Mouse (Mus musculus): ENCODE measurements at regions not wholly inside any gene's neighbourhood (a gene's known extent, or its start where the extent isn't known, plus 50 kb on each side); places are given as distances from the start of the nearest gene placed in this dataset.

DNA sequence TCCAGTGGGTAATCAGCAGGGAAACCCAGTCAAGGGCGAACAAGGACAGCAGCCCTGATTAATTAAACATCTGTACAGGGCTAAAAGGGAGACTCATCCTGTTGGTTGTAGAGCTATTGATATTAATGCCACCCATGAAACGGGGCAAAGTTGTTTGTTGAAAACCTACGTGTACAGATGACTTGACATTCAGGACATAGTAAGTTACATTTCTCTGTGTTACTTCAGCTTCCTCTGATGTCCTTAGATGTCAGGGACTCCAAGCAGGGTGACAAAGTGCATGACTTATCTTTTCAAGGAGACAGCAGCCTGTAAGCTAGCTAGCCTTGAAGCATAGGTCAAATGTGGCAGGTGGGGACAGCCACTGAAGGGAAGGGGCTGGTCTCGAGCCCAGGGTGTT is 390.5 kb downstream of the Ccdc171 start:
- Histone ChIP-seq H3K27me3 (replicated peaks) (no peaks in the 10 kb centered on the region), H3K36me3 (no peaks in the 10 kb centered on the region), H3K4me3 (no peak overlapping the region), H3K9me3 (no peaks in the 10 kb centered on the region), H3K27ac (replicated peaks) (no peak overlapping the region), H3K4me2 (no peak overlapping the region), H3K4me1 (no peaks in the 10 kb centered on the region), H3K9ac (no peak overlapping the region)
- WGBS: 53% methylated on average over 4 of the region's 4 CpGs
- no peak for ATAC-seq (ENCODE audit: extremely low read depth, insufficient number of reproducible peaks, low FRiP score, low TSS enrichment)

- no peak for ATAC-seq (ENCODE audit: extremely low read depth, insufficient number of reproducible peaks, low FRiP score, low TSS enrichment)
- Histone ChIP-seq H3K36me3 (no peaks in the 10 kb centered on the region), H3K27me3 (replicated peaks) (no peaks in the 10 kb centered on the region), H3K27ac (replicated peaks) (no peak overlapping the region), H3K9me3 (no peaks in the 10 kb centered on the region), H3K4me3 (no peak overlapping the region), H3K4me2 (no peak overlapping the region), H3K9ac (no peak overlapping the region), H3K4me1 (no peaks in the 10 kb centered on the region)
- WGBS: 54% methylated on average over 4 of the region's 4 CpGs
Observed at GRCm38 (mm10) chr4:83917009-83917408, 391.7 kb downstream of the Ccdc171 start.

DNA sequence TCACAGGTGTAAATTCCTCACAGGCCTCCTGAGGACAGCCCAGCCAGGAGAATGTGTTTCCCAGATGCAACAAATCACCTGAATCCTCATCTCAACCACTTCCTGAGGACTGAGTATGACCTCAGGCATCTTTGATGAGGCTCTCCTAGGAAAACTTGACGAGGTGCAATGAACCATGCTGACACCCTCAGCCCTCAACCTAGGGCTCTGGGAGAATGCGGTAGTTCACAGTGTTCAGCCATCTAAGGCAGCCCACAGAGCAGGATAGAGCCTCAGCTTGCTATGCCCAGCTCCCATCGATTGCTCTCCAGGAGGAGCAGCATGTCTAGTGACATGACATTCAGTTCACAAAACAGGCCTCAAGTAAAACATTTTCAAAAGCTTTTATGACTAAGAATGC is 392.7 kb downstream of the Ccdc171 start:
- no peaks in the 10 kb centered on the region for H3K4me1 ChIP-seq
- no peaks in the 10 kb centered on the region for H3K36me3 ChIP-seq
- H3K9ac ChIP-seq: no peak overlapping the region
- no peaks in the 10 kb centered on the region for H3K9me3 ChIP-seq
- H3K27me3 ChIP-seq (replicated peaks): no peaks in the 10 kb centered on the region
- H3K4me2 ChIP-seq: no peak overlapping the region
- H3K4me3 ChIP-seq: no peak overlapping the region
- 82% methylated on average over 3 of the region's 3 CpGs for WGBS
- H3K27ac ChIP-seq (replicated peaks): no peak overlapping the region
- ATAC-seq (ENCODE audit: extremely low read depth, insufficient number of reproducible peaks, low FRiP score, low TSS enrichment): no peak

DNA sequence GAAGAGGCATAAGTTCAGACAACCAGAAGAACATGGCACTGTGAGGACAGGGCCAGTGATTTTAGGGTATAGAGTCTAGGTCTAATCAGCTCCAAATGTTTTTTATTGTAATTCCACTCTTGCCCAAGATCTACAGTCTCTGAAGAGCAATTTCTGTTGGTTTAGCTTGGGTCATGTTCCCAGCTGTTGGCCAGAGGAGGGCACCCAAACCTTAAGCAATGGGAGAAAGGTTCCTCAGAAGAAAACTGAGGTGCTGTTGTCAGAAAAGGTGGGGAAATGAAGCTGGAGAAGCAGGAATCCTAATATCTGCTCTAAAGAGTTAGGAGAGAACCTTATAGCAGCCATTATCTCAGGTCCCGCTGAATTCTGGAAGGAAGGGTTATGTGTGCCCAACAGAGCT is 393.7 kb downstream of the Ccdc171 start:
- no peaks in the 10 kb centered on the region for H3K36me3 ChIP-seq
- WGBS: 10% methylated on average over 1 of the region's 1 CpGs

GRCm38 (mm10) chr4:83925118-83925842 is 399.9 kb downstream of the Ccdc171 start:
- H3K4me1 ChIP-seq: 0 out of 2 replicates have a peak, but pooled peaks cover 2% of the 10 kb centered on the region
- no peaks in the 10 kb centered on the region for H3K9me3 ChIP-seq
- no peak for ATAC-seq (ENCODE audit: extremely low read depth, insufficient number of reproducible peaks, low FRiP score, low TSS enrichment)
- no peak overlapping the region for H3K4me2 ChIP-seq
- H3K36me3 ChIP-seq: no peaks in the 10 kb centered on the region
- WGBS: 53% methylated on average over 8 of the region's 8 CpGs
- no peak overlapping the region for H3K27ac ChIP-seq (replicated peaks)
- H3K4me3 ChIP-seq: no peak overlapping the region
- H3K27me3 ChIP-seq (replicated peaks): no peaks in the 10 kb centered on the region
- no peak overlapping the region for H3K9ac ChIP-seq

More for the DNA sequence above, 393.7 kb downstream of the Ccdc171 start:
- Histone ChIP-seq H3K27me3 (replicated peaks) (no peaks in the 10 kb centered on the region), H3K4me2 (no peak overlapping the region), H3K4me3 (no peak overlapping the region), H3K4me1 (no peaks in the 10 kb centered on the region), H3K27ac (replicated peaks) (no peak overlapping the region), H3K9ac (no peak overlapping the region), H3K9me3 (no peaks in the 10 kb centered on the region)
- ATAC-seq (ENCODE audit: extremely low read depth, insufficient number of reproducible peaks, low FRiP score, low TSS enrichment): no peak

DNA sequence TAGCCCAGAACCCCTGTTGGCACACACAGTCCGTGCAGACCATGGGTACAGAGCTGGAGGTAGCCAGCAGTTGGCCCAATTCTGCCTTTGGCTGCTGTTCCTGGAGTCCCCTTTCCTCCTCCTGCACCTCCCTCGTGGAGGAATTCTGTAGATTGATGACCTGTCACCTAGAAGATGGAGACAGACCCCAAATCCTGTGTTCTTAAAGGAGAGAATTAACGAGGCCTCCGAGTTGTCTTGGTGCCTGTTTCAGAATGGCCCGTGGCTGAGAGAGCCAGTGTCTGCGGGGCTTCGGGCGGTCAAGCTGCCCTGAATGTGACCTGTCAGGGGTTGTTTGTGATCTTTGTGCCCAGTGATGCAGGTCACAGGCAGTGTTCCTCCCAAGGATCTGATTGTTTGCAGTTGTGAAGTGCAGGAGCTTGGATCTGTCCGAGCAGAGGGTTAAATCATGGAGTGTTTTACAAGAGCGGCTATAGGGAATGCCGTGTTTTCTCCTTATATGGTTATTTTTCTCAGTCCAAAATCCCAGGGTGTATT is 400.9 kb downstream of the Ccdc171 start:
- H3K27me3 ChIP-seq (replicated peaks): no peaks in the 10 kb centered on the region
- H3K9me3 ChIP-seq: no peaks in the 10 kb centered on the region
- 0 out of 2 replicates have a peak, but pooled peaks cover 2% of the 10 kb centered on the region for H3K4me1 ChIP-seq
- H3K4me3 ChIP-seq: no peak overlapping the region
- no peak overlapping the region for H3K27ac ChIP-seq (replicated peaks)
- WGBS: 52% methylated on average over 11 of the region's 11 CpGs
- no peaks in the 10 kb centered on the region for H3K36me3 ChIP-seq
- no peak overlapping the region for H3K9ac ChIP-seq
- no peak for ATAC-seq (ENCODE audit: extremely low read depth, insufficient number of reproducible peaks, low FRiP score, low TSS enrichment)
- no peak overlapping the region for H3K4me2 ChIP-seq

DNA sequence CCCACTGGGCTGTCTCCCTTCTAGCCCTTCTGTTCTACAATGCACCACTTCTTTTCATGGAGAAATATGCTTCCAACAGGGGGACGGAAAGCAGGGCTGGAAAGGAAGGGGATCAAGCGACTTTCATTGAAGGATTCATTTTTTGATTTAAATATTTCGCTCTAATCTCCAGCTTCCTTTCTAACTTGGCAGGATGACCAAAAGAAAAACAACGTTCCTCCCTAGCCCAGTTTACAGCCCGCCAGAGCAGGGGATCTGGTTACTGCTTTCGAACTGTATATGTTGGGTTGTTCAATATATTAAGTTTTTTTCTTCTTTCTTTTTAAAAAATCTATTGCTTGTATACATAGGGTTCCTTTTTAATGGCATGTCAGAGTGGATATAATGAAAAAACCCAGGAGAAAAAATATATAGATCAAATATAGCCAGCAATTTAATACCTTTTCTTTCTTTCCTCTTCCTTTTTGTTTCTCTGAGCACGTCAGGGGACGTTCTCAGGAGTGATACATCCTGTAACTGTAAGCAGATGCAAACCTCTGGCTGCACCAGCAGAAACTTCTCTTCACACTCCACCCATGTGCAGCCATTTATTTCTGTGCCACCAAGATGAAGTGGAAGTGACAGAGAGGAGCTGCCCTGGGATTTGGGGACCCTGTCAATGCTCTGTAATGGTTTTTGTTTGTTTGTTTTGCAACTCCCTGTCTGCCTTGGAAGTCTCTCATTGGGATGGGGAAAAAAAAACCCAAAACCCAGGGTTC is 406.7 kb downstream of the Ccdc171 start:
- Histone ChIP-seq H3K9me3 (no peaks in the 10 kb centered on the region), H3K27ac (replicated peaks) (no peak overlapping the region), H3K4me2 (no peak overlapping the region), H3K4me3 (no peak overlapping the region), H3K4me1 (peaks cover 9% of the 10 kb centered on the region; the same call in 1 of the 2 replicates), H3K9ac (no peak overlapping the region), H3K36me3 (no peaks in the 10 kb centered on the region), H3K27me3 (replicated peaks) (no peaks in the 10 kb centered on the region)
- 49% methylated on average over 8 of the region's 8 CpGs for WGBS
- no peak for ATAC-seq (ENCODE audit: extremely low read depth, insufficient number of reproducible peaks, low FRiP score, low TSS enrichment)

GRCm38 (mm10) chr4:83941693-83942092 is 416.3 kb downstream of the Ccdc171 start:
- WGBS: 71% methylated on average over 9 of the region's 9 CpGs
- no peak for ATAC-seq (ENCODE audit: extremely low read depth, insufficient number of reproducible peaks, low FRiP score, low TSS enrichment)
- no peak overlapping the region for H3K4me3 ChIP-seq

DNA sequence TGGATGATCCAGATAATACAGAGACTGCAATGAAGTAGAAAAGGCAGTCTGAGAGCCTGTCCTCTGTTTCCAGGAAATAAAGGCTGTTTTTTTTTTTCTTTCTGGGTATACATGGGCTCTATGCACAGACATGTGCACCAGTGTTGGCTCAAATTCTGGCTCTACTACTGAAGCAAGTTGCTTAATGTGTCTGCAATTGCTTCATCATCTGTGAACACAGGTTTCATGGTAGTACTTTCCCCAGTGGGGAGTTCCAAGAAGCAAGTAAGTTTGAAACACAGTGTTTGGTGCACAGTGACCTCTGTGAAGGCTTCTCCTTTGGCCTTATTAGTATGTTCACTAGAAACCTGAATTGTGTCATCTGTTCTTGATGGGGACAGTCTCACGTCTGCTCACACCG is 424.3 kb downstream of the Ccdc171 start:
- Histone ChIP-seq H3K9me3 (no peaks in the 10 kb centered on the region), H3K27ac (replicated peaks) (no peak overlapping the region), H3K36me3 (no peaks in the 10 kb centered on the region), H3K4me1 (no peaks in the 10 kb centered on the region), H3K4me3 (no peak overlapping the region), H3K4me2 (no peak overlapping the region), H3K9ac (no peak overlapping the region), H3K27me3 (replicated peaks) (no peaks in the 10 kb centered on the region)
- 91% methylated on average over 2 of the region's 2 CpGs for WGBS
- no peak for ATAC-seq (ENCODE audit: extremely low read depth, insufficient number of reproducible peaks, low FRiP score, low TSS enrichment)

More at GRCm38 (mm10) chr4:83941693-83942092, 416.3 kb downstream of the Ccdc171 start:
- no peaks in the 10 kb centered on the region for H3K36me3 ChIP-seq
- no peak overlapping the region for H3K4me2 ChIP-seq
- H3K27me3 ChIP-seq (replicated peaks): 0 out of 2 replicates have a peak, but pooled peaks cover 3% of the 10 kb centered on the region
- no peak overlapping the region for H3K9ac ChIP-seq
- no peaks in the 10 kb centered on the region for H3K9me3 ChIP-seq
- H3K4me1 ChIP-seq: no peaks in the 10 kb centered on the region
- H3K27ac ChIP-seq (replicated peaks): no peak overlapping the region

DNA sequence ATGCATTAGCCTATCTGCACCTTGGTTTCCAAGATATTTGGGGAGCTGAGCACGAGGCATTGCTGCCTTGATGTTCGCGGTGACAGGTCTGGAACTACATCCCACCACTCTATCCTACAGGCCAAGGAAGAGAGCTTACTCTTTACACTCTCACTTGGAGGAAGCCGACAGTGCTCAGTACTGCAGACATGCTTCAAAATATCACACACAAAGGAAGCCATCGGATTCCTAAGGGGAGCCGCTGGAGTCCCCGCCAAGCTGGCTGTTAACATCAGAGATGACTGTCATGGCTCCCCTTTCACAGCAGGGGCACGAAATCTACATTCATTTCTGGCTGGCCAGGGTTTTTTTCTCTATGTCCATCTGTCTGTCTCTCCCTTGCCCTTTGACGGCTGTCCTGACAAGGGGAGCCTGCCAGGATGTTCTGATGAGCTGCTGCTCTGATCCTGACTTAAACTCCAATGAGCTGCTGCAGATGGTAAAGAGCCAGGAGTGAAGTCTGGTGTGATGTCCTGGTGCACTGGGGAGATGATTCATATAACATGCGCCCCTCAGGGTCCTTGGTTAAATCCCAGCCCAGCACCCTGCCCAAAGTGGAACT is 425.6 kb downstream of the Ccdc171 start:
- Histone ChIP-seq H3K4me3 (no peak overlapping the region), H3K9me3 (no peaks in the 10 kb centered on the region), H3K36me3 (no peaks in the 10 kb centered on the region), H3K27ac (replicated peaks) (no peak overlapping the region), H3K27me3 (replicated peaks) (no peaks in the 10 kb centered on the region), H3K9ac (no peak overlapping the region), H3K4me2 (no peak overlapping the region), H3K4me1 (no peaks in the 10 kb centered on the region)
- 64% methylated on average over 10 of the region's 10 CpGs for WGBS
- ATAC-seq (ENCODE audit: extremely low read depth, insufficient number of reproducible peaks, low FRiP score, low TSS enrichment): no peak

DNA sequence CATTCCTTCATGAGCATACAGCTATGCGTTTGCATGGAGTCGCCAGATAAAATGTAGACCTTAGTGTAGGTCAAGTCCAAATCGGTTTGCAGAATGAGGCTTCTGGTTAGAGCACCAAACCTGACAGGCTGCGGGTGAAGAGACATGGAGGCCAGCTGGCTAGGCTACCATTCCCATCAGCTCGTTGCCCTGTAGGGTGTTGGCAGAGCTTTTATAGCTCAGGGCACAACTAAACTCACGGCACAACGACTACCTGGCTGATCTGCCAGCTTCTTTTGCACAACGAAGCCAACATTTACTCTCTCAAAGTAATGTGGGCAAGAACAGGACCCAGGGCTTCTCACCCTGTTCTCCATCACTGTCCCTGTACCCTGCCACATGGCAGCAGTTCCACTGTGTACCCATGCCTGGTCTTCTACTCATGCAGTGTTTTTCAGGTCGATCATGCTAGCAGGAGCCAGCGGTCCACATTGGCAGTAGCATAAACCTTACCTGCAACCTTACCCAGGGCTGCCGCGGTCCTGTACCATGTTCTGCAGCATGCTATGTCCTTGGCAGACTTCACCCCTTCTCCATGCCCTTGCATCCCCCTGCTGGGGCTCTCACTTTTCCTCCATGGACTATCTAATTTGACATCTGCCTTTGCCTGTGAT is 431.0 kb downstream of the Ccdc171 start:
- Histone ChIP-seq H3K36me3 (no peaks in the 10 kb centered on the region), H3K4me1 (no peaks in the 10 kb centered on the region), H3K4me3 (no peak overlapping the region), H3K27ac (replicated peaks) (no peak overlapping the region), H3K27me3 (replicated peaks) (no peaks in the 10 kb centered on the region), H3K9ac (no peak overlapping the region), H3K4me2 (no peak overlapping the region), H3K9me3 (peaks cover 7% of the 10 kb centered on the region; the same call in 1 of the 2 replicates)
- 85% methylated on average over 12 of the region's 12 CpGs for WGBS
- ATAC-seq (ENCODE audit: extremely low read depth, insufficient number of reproducible peaks, low FRiP score, low TSS enrichment): no peak

All from heart, embryonic 13.5 days (tissue).